Mouse (Mus musculus) midbrain, embryonic 13.5 days (tissue): ENCODE data around the gene Ube2l3. TPM values are rescaled to one million over a fixed set of nuclear protein-coding genes. Genes with fewer than 3 reads are reported as not detected.
"Not testable (repeated sequence)": the region's sequence is repeated elsewhere in the genome, so short reads cannot be mapped to it uniquely, and the experiment has no call there.

Experiments
- ATAC-seq: fragments of 200-750 bp; cut with Nextera tagmentation; 2 replicates; pipeline ENCODE4 v1.8.0; 2017; ENCODE audit warnings: mild to moderate bottlenecking, moderate TSS enrichment, moderate library complexity
- H3K27ac ChIP-seq: fragments of 300-500 bp; sonication (generic); 2 replicates; pipeline ENCODE4 v1.5.1; 2015; ENCODE audit warnings: inconsistent platforms, mild to moderate bottlenecking, moderate library complexity
- H3K27me3 ChIP-seq: fragments of 300-500 bp; sonication (generic); 2 replicates; pipeline ENCODE4 v1.6.1; 2015; ENCODE audit warnings: mild to moderate bottlenecking, inconsistent platforms
- H3K36me3 ChIP-seq: fragments of 300-500 bp; sonication (generic); 2 replicates; pipeline ENCODE4 v1.6.1; 2015; ENCODE audit warnings: mild to moderate bottlenecking, inconsistent platforms
- H3K4me1 ChIP-seq: fragments of 300-500 bp; sonication (generic); replicated peaks from 2 replicates; pipeline ENCODE4 v1.6.1; 2015; ENCODE audit warnings: inconsistent platforms
- H3K4me2 ChIP-seq: fragments of 300-500 bp; sonication (generic); replicated peaks from 2 replicates; pipeline ENCODE4 v1.6.1; 2015; ENCODE audit warnings: moderate library complexity, mild to moderate bottlenecking, inconsistent platforms
- H3K4me3 ChIP-seq: fragments of 300-500 bp; sonication (generic); replicated peaks from 2 replicates; pipeline ENCODE4 v1.5.1; 2015; ENCODE audit warnings: mild to moderate bottlenecking, inconsistent platforms
- H3K9ac ChIP-seq: fragments of 300-500 bp; sonication (generic); replicated peaks from 2 replicates; pipeline ENCODE4 v1.6.1; 2015; ENCODE audit warnings: mild to moderate bottlenecking, inconsistent platforms
- H3K9me3 ChIP-seq: fragments of 300-500 bp; sonication (generic); 2 replicates; pipeline ENCODE4 v1.6.1; 2016; ENCODE audit warnings: mild to moderate bottlenecking, inconsistent platforms
- WGBS: fragments of 180-500 bp; shearing (Covaris S2); methylation state at CpG from one replicate; pipeline ENCODE4 v1.1.7; 2015; 5-methylcytosine and 5-hydroxymethylcytosine counted together
- polyA plus RNA-seq: library from polyadenylated mRNA; unstranded; fragments of >200 nt; fragmentation: Nextera tagmentation; extraction: Ambion mirVana; gene quantifications from 2 replicates; pipeline ENCODE4 v1.2.1, GENCODE M21; 2015

Gene Ube2l3
- polyA plus RNA-seq, 1 experiment from 2014 or later, result 342 TPM

DNA sequence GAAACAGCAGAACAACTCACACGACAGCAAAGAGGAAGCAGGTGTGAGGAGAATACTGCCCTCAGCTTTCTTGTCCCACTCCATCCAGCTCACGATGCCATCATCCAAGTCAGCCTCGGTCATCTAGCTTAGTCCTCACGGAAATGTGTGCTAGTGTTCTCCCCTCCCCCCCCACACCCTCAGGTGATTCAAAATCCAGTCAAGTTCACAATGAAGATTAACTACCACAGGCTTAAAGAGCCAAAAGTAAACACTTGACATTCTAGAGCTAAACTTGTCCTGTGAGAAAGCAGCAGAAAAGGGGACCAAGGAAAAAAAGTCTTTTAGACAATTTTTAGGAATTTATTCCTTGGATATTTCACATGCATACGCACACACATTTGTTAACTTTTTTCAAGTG, 34.4 kb downstream of the Ube2l3 start:
- WGBS, result 87% methylated on average over 5 of the region's 5 CpGs
- no peak overlapping the region for H3K9ac ChIP-seq
- no peaks in the 10 kb centered on the region for H3K9me3 ChIP-seq
- no peak overlapping the region for H3K4me3 ChIP-seq
- H3K27me3 ChIP-seq, result no peaks in the 10 kb centered on the region
- H3K4me1 ChIP-seq, result no peaks in the 10 kb centered on the region
- no peak overlapping the region for H3K27ac ChIP-seq
- H3K36me3 ChIP-seq, result peaks cover 52% of the 10 kb centered on the region
- no peak for ATAC-seq
- no peak overlapping the region for H3K4me2 ChIP-seq

DNA sequence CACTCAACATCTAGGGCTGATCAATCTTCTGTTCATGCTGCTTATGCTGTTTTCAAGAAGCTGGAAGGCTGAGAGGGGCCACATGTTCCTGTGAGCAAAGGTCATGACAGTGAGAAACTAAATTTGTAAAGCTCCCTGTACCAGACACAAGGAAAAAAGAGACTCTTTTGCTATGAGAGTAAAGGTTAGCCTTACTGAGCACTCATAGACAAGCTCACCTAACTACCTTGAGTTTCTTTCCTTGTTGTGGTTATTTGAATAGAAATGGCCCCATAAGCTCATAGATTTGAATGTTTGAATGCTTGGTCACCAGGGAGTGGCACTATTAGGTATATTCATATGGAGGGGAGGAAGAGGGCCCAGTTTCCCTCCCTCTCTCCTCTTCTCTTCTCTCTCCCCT, 35.3 kb downstream of the Ube2l3 start:
- Histone ChIP-seq H3K4me3 (no peak overlapping the region), H3K36me3 (peaks cover 47% of the 10 kb centered on the region), H3K9me3 (no peaks in the 10 kb centered on the region), H3K27me3 (no peaks in the 10 kb centered on the region), H3K27ac (no peak overlapping the region), H3K4me1 (no peaks in the 10 kb centered on the region), H3K4me2 (no peak overlapping the region), H3K9ac (no peak overlapping the region)
- ATAC-seq, result no peak

DNA sequence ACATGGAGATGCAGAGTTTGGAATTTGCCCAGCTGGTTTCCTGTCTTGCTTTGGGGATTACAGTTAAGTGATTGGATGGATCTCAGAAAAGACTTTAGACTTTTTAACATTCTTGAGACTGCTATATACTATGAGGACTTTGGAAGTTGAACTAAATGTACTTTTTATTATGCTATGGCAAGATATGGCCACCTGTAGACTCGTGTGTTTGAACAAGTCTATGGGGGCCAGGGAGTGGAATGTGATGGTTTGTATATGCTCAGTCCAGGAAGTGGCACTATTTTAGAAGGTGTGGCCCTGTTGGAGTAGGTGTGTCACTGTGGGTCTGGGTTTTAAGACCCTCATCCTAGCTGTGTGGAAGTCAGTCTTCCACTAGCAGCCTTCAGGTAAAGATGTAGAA, 37.0 kb downstream of the Ube2l3 start:
- H3K27me3 ChIP-seq, H3K9me3 ChIP-seq, H3K9ac ChIP-seq, H3K4me1 ChIP-seq, ATAC-seq, H3K4me3 ChIP-seq, H3K27ac ChIP-seq, H3K4me2 ChIP-seq: not testable (repeated sequence)
- peaks cover 46% of the 10 kb centered on the region for H3K36me3 ChIP-seq
- 100% methylated on average over 1 of the region's 1 CpGs for WGBS

DNA sequence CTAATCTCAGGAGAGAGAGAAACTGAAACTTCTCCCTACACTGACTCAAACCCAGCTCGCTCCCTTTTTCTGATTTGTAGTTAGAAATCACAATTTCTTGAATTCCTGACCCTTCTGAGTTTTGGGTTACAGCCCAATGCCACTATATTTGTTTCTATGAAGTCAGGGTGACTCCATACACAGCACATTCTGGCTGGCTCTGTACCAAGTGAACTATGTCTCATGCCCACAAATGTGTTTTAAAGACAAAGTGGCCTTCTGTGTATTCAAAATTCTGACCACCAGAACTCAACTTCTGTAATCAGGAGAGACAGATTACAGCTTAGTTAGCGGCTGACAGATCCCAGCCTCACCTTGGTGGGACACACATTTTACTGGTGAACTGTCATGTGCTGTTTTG, 48.1 kb downstream of the Ube2l3 start:
- no peak overlapping the region for H3K9ac ChIP-seq
- 94% methylated on average over 2 of the region's 2 CpGs for WGBS
- H3K4me3 ChIP-seq, result no peak overlapping the region
- H3K27ac ChIP-seq, result no peak overlapping the region
- no peaks in the 10 kb centered on the region for H3K4me1 ChIP-seq
- no peaks in the 10 kb centered on the region for H3K27me3 ChIP-seq
- H3K36me3 ChIP-seq, result peaks cover 65% of the 10 kb centered on the region
- H3K9me3 ChIP-seq, result no peaks in the 10 kb centered on the region
- no peak overlapping the region for H3K4me2 ChIP-seq
- no peak for ATAC-seq

GRCm38 (mm10) chr16:17151874-17152273, 50.6 kb downstream of the Ube2l3 start:
- no peak overlapping the region for H3K27ac ChIP-seq
- ATAC-seq, result no peak
- no peak overlapping the region for H3K4me3 ChIP-seq
- H3K36me3 ChIP-seq, result peaks cover 43% of the 10 kb centered on the region
- no peaks in the 10 kb centered on the region for H3K9me3 ChIP-seq
- WGBS, result 98% methylated on average over 4 of the region's 4 CpGs
- no peak overlapping the region for H3K4me2 ChIP-seq
- peaks cover 17% of the 10 kb centered on the region for H3K4me1 ChIP-seq
- H3K27me3 ChIP-seq, result 0 out of 2 replicates have a peak, but pooled peaks cover 2% of the 10 kb centered on the region
- H3K9ac ChIP-seq, result no peak overlapping the region

DNA sequence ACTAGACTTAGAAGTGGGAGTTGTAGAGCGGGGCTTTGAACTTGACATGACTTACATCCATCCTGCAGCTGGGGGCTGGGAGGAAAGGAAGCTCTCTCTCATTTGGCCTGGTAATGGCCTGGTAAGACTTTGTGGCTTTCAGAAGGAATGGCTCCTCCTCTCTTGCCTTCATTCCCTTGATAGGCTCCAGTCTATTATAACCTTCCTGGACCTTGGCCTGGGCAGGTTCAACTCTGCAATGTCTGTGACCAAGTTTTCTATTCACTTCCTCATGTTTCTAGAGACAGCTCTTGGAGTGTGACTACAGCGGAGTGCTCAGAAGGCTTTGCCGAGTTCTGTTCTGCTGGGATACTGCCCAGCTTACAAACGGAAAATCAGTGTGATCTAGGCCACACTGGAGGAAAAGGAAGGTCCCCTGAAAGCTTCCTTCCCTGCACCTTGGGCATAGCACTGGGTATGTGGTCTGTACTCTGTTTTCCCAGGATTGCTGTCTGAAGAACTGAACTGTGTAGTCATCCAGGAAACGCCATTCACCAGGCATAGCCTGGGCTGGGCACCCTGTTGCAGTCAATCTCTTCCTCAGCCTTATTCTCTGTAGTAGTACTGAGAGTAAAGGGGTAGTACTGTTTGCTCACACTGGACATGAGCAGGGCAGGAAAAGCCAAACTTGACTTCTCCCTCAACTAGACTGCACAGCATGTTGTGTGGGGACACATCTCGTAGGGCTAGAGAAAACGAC, 51.8 kb downstream of the Ube2l3 start:
- no peak overlapping the region for H3K4me3 ChIP-seq
- peaks cover 37% of the 10 kb centered on the region for H3K36me3 ChIP-seq
- no peak for ATAC-seq
- peaks cover 18% of the 10 kb centered on the region for H3K4me1 ChIP-seq
- no peak overlapping the region for H3K9ac ChIP-seq
- no peaks in the 10 kb centered on the region for H3K9me3 ChIP-seq
- 90% methylated on average over 7 of the region's 7 CpGs for WGBS
- no peak overlapping the region for H3K27ac ChIP-seq
- H3K27me3 ChIP-seq, result 0 out of 2 replicates have a peak, but pooled peaks cover 2% of the 10 kb centered on the region
- no peak overlapping the region for H3K4me2 ChIP-seq

- Histone ChIP-seq H3K27ac (no peak overlapping the region), H3K9me3 (no peaks in the 10 kb centered on the region), H3K36me3 (peaks cover 18% of the 10 kb centered on the region), H3K4me1 (peaks cover 18% of the 10 kb centered on the region), H3K4me2 (peak overlapping the region; percentile 92), H3K9ac (peak overlapping the region; percentile 76), H3K27me3 (0 out of 2 replicates have a peak, but pooled peaks cover 2% of the 10 kb centered on the region), H3K4me3 (peak overlapping the region; percentile 62)
- peak; percentile 21 for ATAC-seq
- WGBS, result 9% methylated on average over 16 of the region's 16 CpGs
These were observed 54.4 kb downstream of the Ube2l3 start for GRCm38 (mm10) chr16:17148084-17148483.

- 0 out of 2 replicates have a peak, but pooled peaks cover 2% of the 10 kb centered on the region for H3K27me3 ChIP-seq
- H3K9ac ChIP-seq, result peak overlapping the region; percentile 76
- H3K9me3 ChIP-seq, result no peaks in the 10 kb centered on the region
- H3K36me3 ChIP-seq, result peaks cover 12% of the 10 kb centered on the region
- peak overlapping the region; percentile 62 for H3K4me3 ChIP-seq
- under 1% methylated on average over 41 of the region's 41 CpGs for WGBS
- ATAC-seq, result peak; percentile 49
- peak overlapping the region; percentile 92 for H3K4me2 ChIP-seq
- peaks cover 18% of the 10 kb centered on the region for H3K4me1 ChIP-seq
- H3K27ac ChIP-seq, result peak overlapping the region; percentile 65; the same call in 1 of the 2 replicates
These were observed 55.0 kb downstream of the Ube2l3 start for GRCm38 (mm10) chr16:17147391-17147929.

DNA sequence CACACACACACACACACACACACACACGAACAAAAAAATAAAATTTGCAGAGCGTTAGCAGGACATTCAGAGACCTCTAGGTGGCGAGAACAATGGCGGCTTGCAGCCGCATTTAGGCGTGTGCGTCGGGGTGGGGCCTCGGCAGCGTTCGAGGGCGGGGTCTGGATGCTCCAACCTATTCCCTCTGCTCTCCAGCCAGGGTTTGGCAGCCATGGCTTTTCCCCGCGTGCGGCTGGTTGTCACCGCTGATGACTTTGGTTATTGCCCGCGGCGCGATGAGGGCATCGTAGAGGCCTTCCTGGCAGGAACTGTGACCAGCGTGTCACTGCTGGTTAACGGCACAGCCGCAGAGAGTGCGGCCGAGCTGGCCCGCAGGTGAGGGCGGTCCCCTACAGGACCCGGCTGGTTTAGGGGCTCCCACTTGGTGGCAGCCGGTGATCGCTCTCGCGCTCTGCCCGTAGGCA, 55.6 kb downstream of the Ube2l3 start, which contains the start of gene Ccdc116:
Gene Ccdc116 (minus strand): TSS at position 458 of the 464 bp plus-strand sequence.
- under 1% methylated on average over 34 of the region's 34 CpGs for WGBS
- peak; percentile 91 for ATAC-seq
- Histone ChIP-seq H3K4me3 (peak within 1 kb of the TSS; percentile 62), H3K9ac (peak within 1 kb of the TSS; percentile 76), H3K27me3 (0 out of 2 replicates have a peak, but pooled peaks cover 2% of the 10 kb centered on the region), H3K36me3 (peaks cover 7% of the 10 kb centered on the region), H3K4me2 (peak within 1 kb of the TSS; percentile 92), H3K27ac (peak within 1 kb of the TSS; percentile 65; the same call in 1 of the 2 replicates), H3K4me1 (peaks cover 18% of the 10 kb centered on the region), H3K9me3 (no peaks in the 10 kb centered on the region)

GRCm38 (mm10) chr16:17144339-17144738, 58.1 kb downstream of the Ube2l3 start, which contains the start of gene Ydjc:
Ydjc (plus strand) TSS chr16:17144621.
- WGBS, result 17% methylated on average over 7 of the region's 7 CpGs
- Histone ChIP-seq H3K27me3 (0 out of 2 replicates have a peak, but pooled peaks cover 2% of the 10 kb centered on the region), H3K27ac (no peak within 1 kb of the TSS), H3K4me3 (no peak within 1 kb of the TSS), H3K4me2 (no peak within 1 kb of the TSS), H3K9ac (no peak within 1 kb of the TSS), H3K36me3 (no peaks in the 10 kb centered on the region), H3K9me3 (no peaks in the 10 kb centered on the region), H3K4me1 (peaks cover 18% of the 10 kb centered on the region)
- no peak for ATAC-seq

DNA sequence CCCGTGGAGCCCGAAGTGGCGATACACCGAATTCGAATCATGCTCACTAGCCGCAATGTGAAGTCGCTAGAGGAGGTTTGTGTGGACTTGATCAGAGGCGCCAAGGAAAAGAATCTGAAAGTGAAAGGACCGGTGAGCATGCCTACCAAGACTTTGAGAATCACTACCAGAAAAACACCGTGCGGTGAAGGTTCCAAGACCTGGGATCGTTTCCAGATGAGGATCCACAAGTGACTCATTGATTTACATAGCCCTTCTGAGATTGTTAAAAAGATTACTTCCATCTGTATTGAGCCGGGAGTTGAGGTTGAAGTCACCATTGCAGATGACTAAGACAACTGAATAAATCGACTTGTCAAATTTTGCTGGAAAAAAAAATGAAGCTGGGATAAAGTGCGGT, 65.1 kb downstream of the Ube2l3 start:
- no peak overlapping the region for H3K27ac ChIP-seq
- WGBS, result 88% methylated on average over 15 of the region's 15 CpGs
- no peak for ATAC-seq
- H3K9me3 ChIP-seq, result no peaks in the 10 kb centered on the region
- no peak overlapping the region for H3K4me2 ChIP-seq
- H3K4me3 ChIP-seq, result no peak overlapping the region
- H3K36me3 ChIP-seq, result no peaks in the 10 kb centered on the region
- peaks cover 6% of the 10 kb centered on the region for H3K4me1 ChIP-seq
- no peaks in the 10 kb centered on the region for H3K27me3 ChIP-seq
- H3K9ac ChIP-seq, result no peak overlapping the region

DNA sequence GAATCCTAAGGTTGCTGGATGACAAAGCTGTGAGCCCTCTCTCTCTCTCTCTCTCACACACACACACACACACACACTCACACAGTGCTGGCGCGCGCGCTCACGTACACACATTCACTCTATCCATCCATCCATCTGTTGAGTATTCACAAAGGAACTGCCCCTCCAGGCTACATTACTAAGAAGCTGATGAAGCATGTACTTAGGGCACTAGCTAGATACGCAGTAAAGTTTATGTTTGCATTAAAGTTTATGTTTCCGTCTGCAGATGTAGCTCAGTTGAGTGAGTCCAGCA, 69.6 kb downstream of the Ube2l3 start:
- Histone ChIP-seq H3K27me3 (no peaks in the 10 kb centered on the region), H3K9me3 (no peaks in the 10 kb centered on the region), H3K36me3 (no peaks in the 10 kb centered on the region), H3K4me2 (peak overlapping the region; percentile 97), H3K4me3 (peak overlapping the region; percentile 85), H3K9ac (peak overlapping the region; percentile 48; the same call in 1 of the 2 replicates), H3K27ac (no peak overlapping the region), H3K4me1 (peaks cover 20% of the 10 kb centered on the region)
- 33% methylated on average over 7 of the region's 7 CpGs for WGBS
- no peak for ATAC-seq
